Comparison of ENCODE assay signal across 8 mouse cellular contexts in genomic region chr13:99238217-99239160, GRCm38 (mm10). TPM values are rescaled to one million over a fixed set of nuclear protein-coding genes. Genes with fewer than 3 reads are reported as not detected.
DNase-seq lines count a peak whose midpoint lies in the region; ATAC-seq and TF ChIP-seq lines count a peak whose summit lies in the region.

No protein-coding gene starts in this region.

- peak; percentile 39; the same call in 1 of the 2 replicates for ATAC-seq in hindbrain, embryonic 13.5 days (ENCODE audit: low FRiP score)
- no peak for ATAC-seq in midbrain, embryonic 15.5 days (replicated peaks)

- no peak for TF ChIP-seq POLR2A in spleen, adult 2 months (IDR thresholded peaks at IDR 0.05; ENCODE audit: low read depth, low read length)

- no peak overlapping the region for H3K4me3 ChIP-seq in spleen, adult 2 months (ENCODE audit: extremely low read depth, insufficient read depth, insufficient read length)
- H3K4me3 ChIP-seq in hindbrain, embryonic 13.5 days = no peak overlapping the region
- H3K4me3 ChIP-seq in limb, embryonic 10.5 days = no peak overlapping the region
- H3K4me3 ChIP-seq in midbrain, embryonic 15.5 days = no peak overlapping the region

- H3K9ac ChIP-seq in hindbrain, embryonic 13.5 days = no peak overlapping the region
- no peak overlapping the region for H3K9ac ChIP-seq in midbrain, embryonic 15.5 days

- no peaks in the 10 kb centered on the region for H3K9me3 ChIP-seq in hindbrain, embryonic 13.5 days
- H3K9me3 ChIP-seq in limb, embryonic 10.5 days (replicated peaks) = no peaks in the 10 kb centered on the region
- no peaks in the 10 kb centered on the region for H3K9me3 ChIP-seq in midbrain, embryonic 15.5 days

- no peak for TF ChIP-seq CTCF in spleen, adult 2 months (IDR thresholded peaks at IDR 0.05; ENCODE audit: extremely low read depth, insufficient read depth, insufficient read length, insufficient replicate concordance)

- no peak for DNase-seq in spleen, adult 2 months (ENCODE audit: low read depth in 1 of 2, low spot score in 2 of 2)
- no peak for DNase-seq in spleen, postnatal 14 days (ENCODE audit: low spot score in 2 of 2)
- peak; percentile 73 for DNase-seq in gastrocnemius, adult 18-20 months (ENCODE audit: low spot score)
- no peak for DNase-seq in limb, embryonic 10.5 days (ENCODE audit: low spot score)
- DNase-seq in cerebellum, adult 9-11 months = no peak
- DNase-seq in layer of hippocampus, adult 11-12 months (ENCODE audit: low spot score) = no peak

- H3K4me2 ChIP-seq in hindbrain, embryonic 13.5 days = no peak overlapping the region
- no peak overlapping the region for H3K4me2 ChIP-seq in midbrain, embryonic 15.5 days

- 56% methylated on average over 10 of the region's 10 CpGs for WGBS in spleen, adult 2 months
- 67% methylated on average over 10 of the region's 10 CpGs for WGBS in hindbrain, embryonic 13.5 days
- 62% methylated on average over 10 of the region's 10 CpGs for WGBS in limb, embryonic 10.5 days
- 63% methylated on average over 10 of the region's 10 CpGs for WGBS in midbrain, embryonic 15.5 days

- H3K4me1 ChIP-seq in spleen, adult 2 months (ENCODE audit: control insufficient read depth, insufficient read depth, insufficient read length) = 0 out of 2 replicates have a peak, but pooled peaks cover 4% of the 10 kb centered on the region
- peaks cover 15% of the 10 kb centered on the region for H3K4me1 ChIP-seq in hindbrain, embryonic 13.5 days (replicated peaks)
- peaks cover 47% of the 10 kb centered on the region for H3K4me1 ChIP-seq in limb, embryonic 10.5 days
- H3K4me1 ChIP-seq in midbrain, embryonic 15.5 days = peaks cover 12% of the 10 kb centered on the region

- no peaks in the 10 kb centered on the region for H3K36me3 ChIP-seq in spleen, adult 2 months (ENCODE audit: control insufficient read depth, insufficient read depth, low read length)
- H3K36me3 ChIP-seq in hindbrain, embryonic 13.5 days = no peaks in the 10 kb centered on the region
- H3K36me3 ChIP-seq in limb, embryonic 10.5 days = no peaks in the 10 kb centered on the region
- no peaks in the 10 kb centered on the region for H3K36me3 ChIP-seq in midbrain, embryonic 15.5 days (replicated peaks)

- H3K27ac ChIP-seq in spleen, adult 2 months (ENCODE audit: insufficient read depth, low read length) = peak overlapping the region; percentile 20; the same call in 1 of the 2 replicates
- H3K27ac ChIP-seq in hindbrain, embryonic 13.5 days = peak overlapping the region; percentile 72
- H3K27ac ChIP-seq in limb, embryonic 10.5 days = peak overlapping the region; percentile 63
- H3K27ac ChIP-seq in midbrain, embryonic 15.5 days = peak overlapping the region; percentile 45; the same call in 1 of the 2 replicates

- H3K27me3 ChIP-seq in spleen, adult 2 months (ENCODE audit: control insufficient read depth, insufficient read depth, low read length) = no peaks in the 10 kb centered on the region
- no peaks in the 10 kb centered on the region for H3K27me3 ChIP-seq in hindbrain, embryonic 13.5 days
- H3K27me3 ChIP-seq in limb, embryonic 10.5 days (ENCODE audit: low read depth, poor library complexity, severe bottlenecking) = no peaks in the 10 kb centered on the region
- H3K27me3 ChIP-seq in midbrain, embryonic 15.5 days (replicated peaks) = no peaks in the 10 kb centered on the region

RNA-seq across cellular contexts. Expression of gene Zfp366, which starts 53.9 kb away (rescaled TPM):
- 6.1 and 9.0 TPM in 2 replicates for polyA plus RNA-seq in spleen, adult 2 months (2012; rRNA removed)
- total RNA-seq in gastrocnemius, adult 18-20 months (2021) = 1 to 10 TPM; 3.8 to 3.9 TPM
- polyA plus RNA-seq in hindbrain, embryonic 13.5 days (2015; fragmentation: Nextera tagmentation; extraction: Ambion mirVana) = 0.64 and 0.72 TPM in 2 replicates
- polyA plus RNA-seq in limb, embryonic 10.5 days (2016; fragmentation: Nextera tagmentation; extraction: Ambion mirVana) = 0.36 and 0.50 TPM in 2 replicates
- polyA plus RNA-seq in midbrain, embryonic 15.5 days (2015; fragmentation: Nextera tagmentation; extraction: Ambion mirVana) = 0.81 and 0.89 TPM in 2 replicates

Comparison
In these comparisons a context has a peak if more than half of its experiments do, and no peak if none do; other contexts are left out.
1. H3K27ac ChIP-seq: peak in every context shown above with its lines; median percentile 72 in hindbrain, embryonic 13.5 days; 63 in limb, embryonic 10.5 days; 45 in midbrain, embryonic 15.5 days; 20 in spleen, adult 2 months.